Mouse (Mus musculus) NIH3T3 (cell line): ENCODE results near the gene Fndc7.

Source experiments
- DNase-seq: peaks from one replicate; pipeline ENCODE4 v3.0.0-alpha.2; 2012; ENCODE audit warnings: low read depth

The Fndc7 gene

GRCm38 (mm10) chr3:108886934-108887617 is 2.7 kb downstream of the Fndc7 start:
- no peak for DNase-seq

GRCm38 (mm10) chr3:108885686-108886530 is 3.9 kb downstream of the Fndc7 start:
- DNase-seq = peak; percentile 36

GRCm38 (mm10) chr3:108884706-108885289 is 5.0 kb downstream of the Fndc7 start:
- no peak for DNase-seq

- DNase-seq = no peak
Measured at GRCm38 (mm10) chr3:108883067-108883466, 6.7 kb downstream of the Fndc7 start.

GRCm38 (mm10) chr3:108881873-108882272 is 7.9 kb downstream of the Fndc7 start:
- peak; percentile 62 for DNase-seq

GRCm38 (mm10) chr3:108880544-108881507 is 9.0 kb downstream of the Fndc7 start:
- DNase-seq = peak; percentile 58

- DNase-seq = no peak
Measured at GRCm38 (mm10) chr3:108879836-108880435, 9.9 kb downstream of the Fndc7 start.

GRCm38 (mm10) chr3:108879129-108879528 is 10.7 kb downstream of the Fndc7 start:
- DNase-seq = no peak

GRCm38 (mm10) chr3:108870631-108871030 is 19.2 kb downstream of the Fndc7 start:
- no peak for DNase-seq

GRCm38 (mm10) chr3:108867449-108867848 is 22.4 kb downstream of the Fndc7 start:
- DNase-seq = no peak

GRCm38 (mm10) chr3:108865676-108866075 is 24.1 kb downstream of the Fndc7 start:
- no peak for DNase-seq

GRCm38 (mm10) chr3:108865129-108865528 is 24.7 kb downstream of the Fndc7 start:
- DNase-seq = no peak

GRCm38 (mm10) chr3:108863091-108863490 is 26.7 kb downstream of the Fndc7 start:
- DNase-seq = peak; percentile 78

- peak; percentile 58 for DNase-seq
Measured at GRCm38 (mm10) chr3:108862282-108862681, 27.5 kb downstream of the Fndc7 start.

GRCm38 (mm10) chr3:108860786-108861185 is 29.0 kb downstream of the Fndc7 start:
- no peak for DNase-seq

GRCm38 (mm10) chr3:108858231-108858770 is 31.5 kb downstream of the Fndc7 start:
- DNase-seq = peak; percentile 92

GRCm38 (mm10) chr3:108857714-108858113 is 32.1 kb downstream of the Fndc7 start:
- DNase-seq = no peak

- DNase-seq = no peak
Measured at GRCm38 (mm10) chr3:108857124-108857470, 32.7 kb downstream of the Fndc7 start.

GRCm38 (mm10) chr3:108856386-108857123 is 33.3 kb downstream of the Fndc7 start:
- DNase-seq = no peak

- peak; percentile 83 for DNase-seq
Measured at GRCm38 (mm10) chr3:108855864-108856263, 33.9 kb downstream of the Fndc7 start.
